Mouse (Mus musculus) myocyte (in vitro differentiated cells): Measurements from ENCODE around the gene Osm. TPM values are rescaled to one million over a fixed set of nuclear protein-coding genes. Genes with fewer than 3 reads are reported as not detected.

Source experiments
- H3K27me3 ChIP-seq: one replicate; pipeline ENCODE4 v1.6.1; 2011; ENCODE audit not compliant: control insufficient read depth, insufficient read depth, insufficient read length
- H3K36me3 ChIP-seq: one replicate; pipeline ENCODE4 v1.6.1; 2011; ENCODE audit not compliant: control insufficient read depth, insufficient read depth
- H3K4me2 ChIP-seq: one replicate; pipeline ENCODE4 v1.6.1; 2011; ENCODE audit warnings: low read depth, control low read depth
- H3K4me3 ChIP-seq: one replicate; pipeline ENCODE4 v1.5.1; 2011; ENCODE audit warnings: mild to moderate bottlenecking, control low read depth, moderate library complexity
- H3K79me2 ChIP-seq: one replicate; pipeline ENCODE4 v1.6.1; 2011; ENCODE audit not compliant: control insufficient read depth, insufficient read depth
- H3ac ChIP-seq: one replicate; pipeline ENCODE4 v1.6.1; 2011; ENCODE audit not compliant: control insufficient read depth, insufficient read length
- CEBPB ChIP-seq: IDR thresholded peaks from 2 replicates; pipeline ENCODE4 v1.6.1; 2011; ENCODE audit warnings: mild to moderate bottlenecking, moderate library complexity; ENCODE audit not compliant: poor library complexity, insufficient read depth, severe bottlenecking
- E2F4 ChIP-seq: IDR thresholded peaks from one replicate; pipeline ENCODE4 v1.6.1; 2011; ENCODE audit warnings: mild to moderate bottlenecking, control low read depth, moderate library complexity; ENCODE audit not compliant: insufficient read depth
- MAX ChIP-seq: IDR thresholded peaks from one replicate; pipeline ENCODE4 v1.6.1; 2011; ENCODE audit warnings: low read depth, mild to moderate bottlenecking, control low read depth
- MYOD1 ChIP-seq, 3 experiments: IDR thresholded peaks; one replicate each; pipeline ENCODE4 v1.6.1; 2011; ENCODE audit warnings: control low read depth in 2 of 3, low read depth in 2 of 3, mild to moderate bottlenecking in 2 of 3, moderate library complexity in 1 of 3; ENCODE audit not compliant: insufficient read length in 2 of 3, control insufficient read depth in 1 of 3
- MYOG ChIP-seq, 3 experiments: IDR thresholded peaks; one replicate each; pipeline ENCODE4 v1.6.1; 2011; ENCODE audit warnings: control low read depth in 2 of 3, low read depth in 2 of 3, mild to moderate bottlenecking in 2 of 3; ENCODE audit not compliant: insufficient read length in 2 of 3, control insufficient read depth in 1 of 3, insufficient read depth in 1 of 3
- POLR2A ChIP-seq: IDR thresholded peaks from one replicate; pipeline ENCODE4 v1.6.1; 2011; ENCODE audit warnings: low read depth, mild to moderate bottlenecking, control low read depth, moderate library complexity; ENCODE audit not compliant: insufficient read length
- POLR2AphosphoS2 ChIP-seq: IDR thresholded peaks from one replicate; pipeline ENCODE4 v1.6.1; 2011; ENCODE audit warnings: low read depth, control low read depth; ENCODE audit not compliant: insufficient read length
- REST ChIP-seq: IDR thresholded peaks from one replicate; pipeline ENCODE4 v1.6.1; 2011; ENCODE audit warnings: mild to moderate bottlenecking, control low read depth, moderate library complexity; ENCODE audit not compliant: insufficient read depth, insufficient read length
- SRF ChIP-seq: IDR thresholded peaks from one replicate; pipeline ENCODE4 v1.6.1; 2011; ENCODE audit warnings: low read depth; ENCODE audit not compliant: control insufficient read depth, insufficient read length
- TCF12 ChIP-seq: IDR thresholded peaks from one replicate; pipeline ENCODE4 v1.6.1; 2011; ENCODE audit warnings: mild to moderate bottlenecking, control low read depth; ENCODE audit not compliant: poor library complexity, insufficient read depth, severe bottlenecking
- TCF3 ChIP-seq: IDR thresholded peaks from one replicate; pipeline ENCODE4 v1.6.1; 2011; ENCODE audit warnings: low read depth, control low read depth; ENCODE audit not compliant: insufficient read length
- USF1 ChIP-seq: IDR thresholded peaks from one replicate; pipeline ENCODE4 v1.6.1; 2011; ENCODE audit warnings: low read depth, mild to moderate bottlenecking, control low read depth, moderate library complexity
- polyA plus RNA-seq: library from polyadenylated mRNA; unstranded; fragments of >200 nt; fragmentation: generic; extraction: Trizol; gene quantifications from one replicate; pipeline ENCODE4 v1.2.1, GENCODE M21; 2012; ENCODE audit warnings: missing spikeins

Gene Osm
- polyA plus RNA-seq, 1 experiment = not detected

- Histone ChIP-seq H3ac (no peak overlapping the region), H3K4me2 (no peak overlapping the region), H3K4me3 (no peak overlapping the region), H3K27me3 (no peaks in the 10 kb centered on the region), H3K36me3 (no peaks in the 10 kb centered on the region), H3K79me2 (no peaks in the 10 kb centered on the region)
- TF ChIP-seq SRF (no peak), MYOG (IDR thresholded peaks at IDR 0.05; ENCODE audit: control insufficient read depth in 1 of 3, insufficient read depth in 1 of 3, insufficient read length in 2 of 3, low read depth in 2 of 3) (no peak), POLR2AphosphoS2 (no peak), MAX (no peak), POLR2A (no peak), TCF3 (no peak), CEBPB (no peak), REST (no peak), MYOD1 (IDR thresholded peaks at IDR 0.05; ENCODE audit: control insufficient read depth in 1 of 3, insufficient read length in 2 of 3, low read depth in 2 of 3) (no peak), E2F4 (no peak), USF1 (no peak), TCF12 (no peak)
These were observed 43.7 kb downstream of the Osm start for GRCm38 (mm10) chr11:4279909-4280308.

GRCm38 (mm10) chr11:4281852-4282251 lies 45.6 kb downstream of the Osm start:
- no peak overlapping the region for H3K4me2 ChIP-seq
- TF ChIP-seq TCF12 (no peak), CEBPB (no peak)

GRCm38 (mm10) chr11:4283627-4284026 lies 47.4 kb downstream of the Osm start:
- H3K79me2 ChIP-seq = no peaks in the 10 kb centered on the region
- H3ac ChIP-seq = no peak overlapping the region
- no peaks in the 10 kb centered on the region for H3K36me3 ChIP-seq
- H3K27me3 ChIP-seq = no peaks in the 10 kb centered on the region
- peak overlapping the region; percentile 37 for H3K4me2 ChIP-seq
- no peak overlapping the region for H3K4me3 ChIP-seq
- TF ChIP-seq SRF (no peak), TCF3 (no peak), USF1 (no peak), CEBPB (no peak), POLR2AphosphoS2 (no peak), MYOD1 (IDR thresholded peaks at IDR 0.05; ENCODE audit: control insufficient read depth in 1 of 3, insufficient read length in 2 of 3, low read depth in 2 of 3) (peak in 1 of 3 experiments; percentile 74), MYOG (IDR thresholded peaks at IDR 0.05; ENCODE audit: control insufficient read depth in 1 of 3, insufficient read depth in 1 of 3, insufficient read length in 2 of 3, low read depth in 2 of 3) (peak in 2 of 3 experiments; percentile 19 to 73), TCF12 (no peak), POLR2A (peak; percentile 50)

More at GRCm38 (mm10) chr11:4281852-4282251, 45.6 kb downstream of the Osm start:
- no peak overlapping the region for H3ac ChIP-seq
- H3K36me3 ChIP-seq = no peaks in the 10 kb centered on the region
- no peak overlapping the region for H3K4me3 ChIP-seq
- H3K79me2 ChIP-seq = no peaks in the 10 kb centered on the region
- H3K27me3 ChIP-seq = no peaks in the 10 kb centered on the region

- Histone ChIP-seq H3K4me3 (no peak overlapping the region), H3K79me2 (no peaks in the 10 kb centered on the region), H3ac (no peak overlapping the region), H3K27me3 (no peaks in the 10 kb centered on the region), H3K4me2 (no peak overlapping the region), H3K36me3 (no peaks in the 10 kb centered on the region)
- TF ChIP-seq USF1 (no peak), REST (no peak), MAX (no peak), TCF12 (no peak), POLR2A (no peak), E2F4 (no peak), MYOG (IDR thresholded peaks at IDR 0.05; ENCODE audit: control insufficient read depth in 1 of 3, insufficient read depth in 1 of 3, insufficient read length in 2 of 3, low read depth in 2 of 3) (no peak), MYOD1 (IDR thresholded peaks at IDR 0.05; ENCODE audit: control insufficient read depth in 1 of 3, insufficient read length in 2 of 3, low read depth in 2 of 3) (no peak), POLR2AphosphoS2 (no peak), SRF (no peak), TCF3 (no peak), CEBPB (no peak)
These were observed 53.1 kb downstream of the Osm start for GRCm38 (mm10) chr11:4289280-4289679.

Other genes with a start within 250 kb of the Osm start
- not detected for gene Sec14l4, start 205.0 kb upstream of the Osm start, polyA plus RNA-seq
- not detected for gene Sec14l3, start 171.6 kb upstream of the Osm start, polyA plus RNA-seq
- gene Mtfp1, start 141.0 kb upstream of the Osm start, polyA plus RNA-seq = 21.1 TPM
- gene Sec14l2, start 113.0 kb upstream of the Osm start, polyA plus RNA-seq = 10.9 TPM
- gene Rnf215, start 101.2 kb upstream of the Osm start, polyA plus RNA-seq = 18.1 TPM
- gene Ccdc157, start 76.1 kb upstream of the Osm start, polyA plus RNA-seq = 5.6 TPM
- gene Sf3a1, start 76.1 kb upstream of the Osm start, polyA plus RNA-seq = 47.0 TPM
- gene Tbc1d10a, start 49.6 kb upstream of the Osm start, polyA plus RNA-seq = 18.8 TPM
- 3.1 TPM for gene Castor1, start 18.2 kb upstream of the Osm start, polyA plus RNA-seq
- 5.2 TPM for gene Lif, start 21.1 kb downstream of the Osm start, polyA plus RNA-seq
- 0.10 TPM for gene Hormad2, start 204.7 kb downstream of the Osm start, polyA plus RNA-seq